Mouse (Mus musculus): ENCODE measurements around the gene Tfam.

Tfam gene

DNA sequence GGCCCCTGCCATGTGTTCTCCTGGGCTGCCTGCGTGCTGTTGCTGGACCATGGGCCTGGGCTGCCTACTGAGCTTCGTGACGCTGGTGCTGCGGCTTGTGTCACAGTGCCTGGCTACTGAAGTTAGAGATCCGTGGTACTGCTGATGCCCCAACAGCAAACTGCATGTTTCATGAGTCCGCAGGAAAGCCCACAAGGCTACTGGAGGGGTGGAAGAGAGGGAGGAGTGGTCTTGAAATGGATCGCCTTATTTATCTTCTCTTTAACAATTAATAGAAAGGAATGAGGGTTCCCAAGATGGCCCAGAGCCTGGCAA lies at the start of gene Tfam:
TSS of gene Tfam (minus strand) at position 41 of the 315 bp plus-strand sequence.
- DNase-seq = no peak

DNA sequence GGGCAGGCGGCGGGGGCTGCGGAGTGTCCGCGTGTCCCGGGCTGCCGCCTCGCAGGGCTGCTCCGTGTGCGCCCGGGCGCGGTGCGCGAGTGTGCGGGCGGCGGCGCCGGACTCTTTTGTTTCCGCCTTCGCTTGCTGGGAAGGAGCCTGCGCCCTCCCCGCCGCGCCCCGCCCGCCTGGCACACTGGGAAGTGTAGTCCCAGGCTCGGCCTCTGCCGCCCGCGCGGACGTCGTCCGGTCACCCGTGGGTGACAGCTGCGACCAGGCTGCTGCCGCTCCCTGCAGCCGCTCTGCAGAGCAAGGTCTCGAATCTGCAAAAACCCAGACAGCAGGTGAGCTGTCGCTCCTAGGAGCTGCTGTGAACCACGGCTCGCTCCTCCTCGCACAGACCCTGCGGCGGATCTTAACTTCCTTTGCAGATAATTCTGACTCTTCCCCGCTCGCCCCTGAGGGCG lies 47.1 kb upstream of the Tfam start, which contains the start of gene Ube2d1:
TSS of gene Ube2d1 (minus strand) at position 137 of the 455 bp plus-strand sequence.
- peak; percentile 89 for DNase-seq

- no peak for DNase-seq
Measured at GRCm38 (mm10) chr10:71284511-71285125, 46.5 kb upstream of the Tfam start.

DNA sequence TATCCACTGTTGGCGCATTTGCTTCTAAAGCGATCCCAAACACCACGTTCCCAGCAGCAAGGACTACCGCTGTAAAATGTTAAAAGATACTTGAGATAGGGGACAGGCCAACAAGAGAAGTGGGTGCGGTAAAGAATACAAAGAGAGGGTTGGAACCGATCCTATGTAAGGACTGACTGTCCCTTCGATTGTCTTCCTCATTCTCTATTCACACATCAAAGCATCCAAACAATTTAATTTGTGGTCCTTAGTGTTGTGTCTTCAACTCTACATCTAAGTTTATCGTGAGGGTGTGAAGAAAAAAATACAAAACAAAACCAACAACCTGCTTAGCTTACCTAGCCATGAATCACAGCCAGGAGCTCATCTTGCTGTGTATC lies 46.0 kb upstream of the Tfam start:
- no peak for DNase-seq

DNA sequence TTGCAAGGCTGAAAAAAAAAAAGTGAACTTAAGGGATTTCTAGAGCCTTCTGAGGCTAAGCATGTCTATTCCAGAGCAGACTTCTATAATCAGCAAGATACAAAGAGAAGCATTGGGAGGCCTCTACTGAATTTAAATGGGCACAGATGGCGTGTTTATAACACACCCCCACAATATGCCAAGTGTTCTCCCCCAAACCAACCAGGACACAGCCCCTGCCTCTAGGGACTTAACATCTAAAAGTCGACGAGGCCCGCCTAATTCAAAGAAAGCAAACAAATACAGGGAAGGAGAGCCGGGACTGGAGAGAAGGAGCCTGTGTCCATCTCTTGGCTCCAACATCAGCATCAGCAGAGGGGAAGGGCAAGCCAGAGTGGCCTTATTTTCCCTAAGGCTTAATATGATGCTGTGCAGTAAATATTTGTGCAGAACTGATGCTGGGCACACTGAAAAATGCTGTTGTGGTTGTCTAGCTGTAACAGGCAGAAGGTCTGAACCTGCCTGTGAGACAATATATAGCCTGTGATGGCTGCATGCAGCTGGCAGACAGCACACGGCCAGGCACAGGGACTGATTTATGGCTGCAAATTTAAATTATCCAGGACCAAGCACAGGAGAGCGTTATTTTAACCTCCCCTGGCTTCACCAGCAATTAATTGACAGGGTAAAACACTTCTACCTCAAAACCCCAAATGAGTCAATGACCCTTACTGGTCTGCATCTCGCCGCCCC lies 35.1 kb upstream of the Tfam start:
- no peak for DNase-seq

- no peak for DNase-seq
Measured at GRCm38 (mm10) chr10:71267973-71268372, 29.9 kb upstream of the Tfam start.

DNA sequence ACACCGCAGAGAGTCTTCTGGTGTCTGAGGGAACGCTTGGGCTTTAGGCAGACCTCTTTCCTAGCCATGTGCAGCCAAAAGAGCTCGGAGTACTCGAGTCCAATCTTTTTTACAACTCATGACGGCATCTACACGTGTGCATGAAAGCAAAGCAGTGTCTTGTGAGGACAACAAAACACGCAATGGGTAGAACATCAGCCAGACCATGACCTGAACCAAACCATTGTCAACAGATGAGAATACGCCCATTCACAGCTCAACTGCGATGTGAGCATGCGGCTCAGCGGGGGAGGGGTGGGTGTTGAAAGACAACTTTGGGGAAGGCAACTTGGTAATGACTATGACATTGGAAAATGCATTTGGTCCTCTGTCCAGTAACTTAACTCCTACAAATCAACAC lies 29.4 kb upstream of the Tfam start:
- no peak for DNase-seq

GRCm38 (mm10) chr10:71265067-71265466 lies 27.0 kb upstream of the Tfam start:
- no peak for DNase-seq

DNA sequence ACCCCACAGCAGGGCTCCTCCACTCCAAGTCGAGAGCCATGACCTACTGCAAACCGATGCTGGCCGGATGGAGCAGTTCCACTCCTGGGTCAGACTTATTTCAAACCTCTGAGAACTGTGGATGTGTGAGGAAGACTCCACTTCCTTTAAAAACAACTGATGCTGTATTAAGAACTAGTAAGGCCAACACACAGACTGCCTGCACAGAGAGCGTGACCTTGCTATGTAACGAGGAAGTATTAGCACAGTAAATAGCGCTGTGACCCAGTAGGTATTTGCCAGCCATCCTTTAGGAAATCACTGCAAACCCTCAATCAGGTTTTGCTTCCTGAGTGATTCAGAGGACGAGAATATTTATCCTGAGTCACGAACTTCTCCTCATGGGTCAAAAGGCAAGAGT lies 23.6 kb upstream of the Tfam start:
- DNase-seq = no peak

DNA sequence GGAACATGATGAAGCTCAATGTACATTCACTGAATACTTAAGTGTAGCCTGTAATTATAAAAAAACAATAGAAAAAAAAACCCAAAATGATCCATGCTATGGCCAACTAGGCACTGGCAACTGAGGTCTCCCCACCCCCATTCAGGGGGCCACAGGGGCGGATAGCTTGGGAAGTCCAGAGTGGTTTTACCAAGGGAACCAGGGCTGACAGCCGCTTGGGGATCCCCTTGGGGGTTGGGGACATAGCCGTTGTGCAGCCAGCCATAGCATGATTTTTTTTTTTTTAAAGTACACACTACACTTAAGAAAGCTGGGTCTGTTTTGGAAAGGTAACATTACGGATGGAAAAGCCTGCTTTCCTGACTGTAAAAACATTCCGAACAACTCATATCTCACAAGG lies 20.9 kb upstream of the Tfam start:
- DNase-seq = no peak

DNA sequence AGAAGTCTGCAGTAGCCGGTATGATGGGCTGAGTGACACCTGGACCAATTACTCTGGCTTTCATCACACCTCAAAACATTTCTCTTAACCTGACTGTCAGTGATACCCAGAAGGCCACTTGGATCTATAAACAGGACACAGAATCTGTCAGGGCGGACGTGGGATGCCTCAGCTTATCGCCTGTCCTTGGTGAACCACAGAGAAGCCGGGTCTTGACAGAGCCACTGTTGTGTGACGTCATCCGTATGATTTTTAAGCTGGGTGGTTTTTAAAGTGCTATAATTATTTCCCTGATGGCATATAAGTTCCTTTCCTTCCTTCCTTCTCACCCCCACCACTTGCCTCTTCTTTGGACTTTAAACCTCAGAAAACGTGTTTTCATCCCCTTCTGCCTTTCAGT lies 20.4 kb upstream of the Tfam start:
- no peak for DNase-seq

DNA sequence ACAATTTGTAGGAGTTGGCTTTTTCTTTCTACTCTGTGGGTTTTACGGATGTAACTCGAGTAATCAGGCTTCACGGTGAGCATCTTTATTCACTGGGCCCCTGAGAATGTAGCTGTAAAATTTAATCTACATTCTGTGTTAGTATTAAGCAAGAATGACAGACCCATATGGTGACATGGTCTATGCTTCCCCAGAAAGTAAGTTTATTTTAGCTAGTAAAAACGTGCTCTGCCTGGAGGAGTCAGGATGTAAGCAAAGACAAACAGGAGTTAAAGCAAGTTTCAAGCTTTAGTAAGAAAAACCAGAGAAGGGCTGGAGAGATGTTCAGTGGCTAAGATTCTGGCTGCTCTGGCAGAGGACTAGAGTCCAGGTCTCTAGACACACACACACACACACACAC lies 15.1 kb upstream of the Tfam start:
- no peak for DNase-seq

DNA sequence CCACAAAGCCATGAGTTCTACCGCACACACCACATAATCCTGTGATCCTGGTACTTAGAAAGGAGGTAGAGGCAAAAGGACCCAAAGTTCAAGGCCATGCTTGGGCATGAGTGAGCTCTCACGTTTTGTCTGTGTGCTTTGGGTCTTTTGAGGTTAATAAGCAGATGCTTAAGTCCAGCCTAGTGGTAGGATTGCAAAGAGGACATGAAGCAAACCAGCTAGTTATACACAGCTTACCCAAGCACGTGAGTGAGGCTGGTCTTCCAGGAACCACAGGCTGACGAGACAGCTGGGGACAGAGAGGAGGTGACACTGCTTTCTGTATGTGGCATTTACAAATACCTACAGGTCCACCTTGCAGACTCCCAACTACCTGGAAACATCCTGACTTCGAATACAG lies 14.3 kb upstream of the Tfam start:
- DNase-seq = no peak

DNA sequence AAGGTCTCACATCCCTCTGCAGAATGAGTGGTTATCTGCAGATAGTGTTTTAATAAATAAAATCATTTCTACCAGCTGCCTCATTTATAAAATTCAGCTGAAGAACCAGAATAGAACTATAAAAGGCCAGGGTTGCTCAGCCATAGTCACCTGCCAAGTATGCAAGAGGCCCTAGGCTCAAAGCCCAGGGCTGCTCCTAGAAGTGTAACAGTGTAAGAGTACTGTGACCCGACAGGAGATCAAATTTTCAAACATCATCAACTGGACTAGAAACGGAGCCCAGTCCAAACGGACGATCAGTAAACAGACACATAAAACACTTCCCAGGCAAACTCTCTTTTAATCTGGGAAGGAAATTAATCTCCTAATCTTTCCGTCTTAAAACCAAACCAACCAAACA lies 13.8 kb upstream of the Tfam start:
- DNase-seq = no peak

DNA sequence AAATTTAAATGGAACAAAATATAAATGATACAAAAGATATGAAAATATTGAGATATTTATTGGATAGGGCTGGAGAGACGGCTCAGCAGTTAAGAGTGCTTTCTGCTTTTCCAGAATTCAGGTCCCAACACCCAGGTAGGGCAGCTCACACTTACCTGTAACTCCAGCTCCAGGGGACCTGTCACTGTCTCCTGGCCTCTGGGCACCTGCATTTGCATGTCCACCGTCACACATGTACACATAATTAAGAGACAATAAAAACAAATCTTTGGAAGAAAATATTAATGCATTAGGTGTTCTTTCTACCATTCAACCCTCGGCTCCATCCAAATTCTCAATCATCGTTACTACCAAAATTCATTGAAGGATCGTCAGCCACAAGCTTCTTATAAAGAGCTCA lies 13.2 kb upstream of the Tfam start:
- no peak for DNase-seq

DNA sequence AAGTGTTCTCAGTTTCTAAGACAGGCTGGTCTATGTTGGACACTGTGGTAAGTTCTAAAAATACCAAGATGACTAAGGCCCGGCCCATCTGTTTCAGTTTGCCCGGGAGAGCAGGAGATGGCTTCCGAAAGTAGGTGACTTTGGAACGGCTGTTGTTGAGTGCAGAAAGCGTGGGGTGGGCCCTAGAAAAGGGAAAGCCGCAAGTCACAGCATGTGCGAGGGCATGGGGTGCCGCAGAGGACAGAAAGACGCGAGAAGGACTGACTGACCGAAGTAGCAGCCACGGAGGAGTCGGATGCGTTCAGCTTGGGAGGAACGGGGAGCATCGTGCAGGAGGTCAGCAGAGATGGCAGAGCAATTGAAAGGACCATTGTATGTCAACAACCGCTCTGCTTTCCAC lies 12.4 kb upstream of the Tfam start:
- no peak for DNase-seq

GRCm38 (mm10) chr10:71249086-71249880 lies 11.2 kb upstream of the Tfam start:
- no peak for DNase-seq

DNA sequence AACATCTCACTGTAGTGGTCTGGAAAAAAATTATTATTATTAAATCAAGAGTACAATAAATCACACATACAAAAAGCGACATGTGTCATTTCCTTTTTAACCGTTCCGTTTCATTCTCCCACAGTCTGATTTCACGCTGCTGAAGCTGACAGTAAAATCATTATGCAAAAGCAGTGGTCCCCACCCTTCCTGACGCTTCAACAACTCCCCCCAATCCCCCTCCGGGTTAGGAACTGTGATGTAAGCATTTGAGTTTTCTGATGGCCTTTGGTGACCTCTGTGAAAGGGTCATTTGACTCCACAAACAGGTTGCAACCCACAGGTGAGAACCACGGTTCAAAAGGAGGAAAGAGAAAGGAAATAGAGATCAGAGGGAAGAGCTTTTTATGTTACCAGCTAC lies 8.9 kb upstream of the Tfam start:
- DNase-seq = peak in 1 of 2 experiments; percentile 7

GRCm38 (mm10) chr10:71239479-71240120 lies 1.5 kb upstream of the Tfam start:
- DNase-seq = peak in 1 of 2 experiments; percentile 8

DNA sequence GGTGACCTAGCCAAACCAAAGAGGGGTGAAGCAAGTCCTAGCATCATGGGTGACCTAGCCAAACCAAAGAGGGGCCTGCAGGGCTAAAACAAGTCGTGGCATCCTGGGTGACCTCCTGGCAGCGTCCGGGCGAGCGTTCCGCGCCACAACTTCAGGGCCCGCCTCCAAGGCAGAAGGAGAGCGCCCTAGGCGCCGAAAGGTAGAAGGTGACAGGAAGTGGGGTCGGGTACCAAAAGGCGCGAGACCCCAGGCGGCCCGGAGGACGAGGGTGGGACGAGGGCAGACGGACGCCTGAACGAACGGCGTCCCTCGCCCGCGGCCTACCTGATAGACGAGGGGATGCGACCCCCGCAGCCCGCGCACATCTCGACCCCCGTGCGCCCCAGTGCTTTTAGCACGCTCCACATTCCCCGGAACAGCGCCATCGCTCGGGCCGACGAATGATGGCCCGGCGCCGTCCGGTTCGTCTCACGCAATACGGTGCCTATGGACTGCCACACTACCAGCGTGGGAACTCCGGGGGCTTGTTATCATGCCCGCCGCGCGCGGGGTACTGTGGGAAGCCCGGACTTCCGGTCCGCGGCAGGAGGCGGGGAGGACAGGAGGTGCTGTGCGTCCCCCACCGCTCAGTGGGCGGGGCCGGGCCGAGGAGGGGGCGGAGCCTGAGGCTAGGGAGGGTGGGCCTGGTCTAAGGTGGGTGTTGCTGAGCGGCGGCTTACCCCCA lies 402 bp downstream of the Tfam start:
- peak; percentile 97 for DNase-seq

DNA sequence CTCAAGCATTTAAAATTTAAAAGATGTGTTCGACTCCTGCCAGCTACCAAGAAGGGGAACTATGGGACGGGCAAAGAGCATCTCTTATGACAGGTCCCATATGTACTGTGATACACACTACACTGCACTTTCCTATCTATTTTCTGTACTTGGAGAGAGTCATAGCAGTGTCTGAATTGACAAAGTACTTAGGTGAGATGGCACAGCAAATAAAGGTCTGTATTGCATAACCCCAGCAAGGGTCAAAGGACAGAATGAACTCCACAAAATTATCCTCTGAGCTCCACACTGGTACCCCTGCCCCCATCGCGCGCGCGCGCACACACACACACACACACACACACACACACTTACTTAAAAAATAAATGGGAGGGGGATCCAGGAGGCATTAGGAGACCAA lies 4.0 kb downstream of the Tfam start:
- DNase-seq = no peak

DNA sequence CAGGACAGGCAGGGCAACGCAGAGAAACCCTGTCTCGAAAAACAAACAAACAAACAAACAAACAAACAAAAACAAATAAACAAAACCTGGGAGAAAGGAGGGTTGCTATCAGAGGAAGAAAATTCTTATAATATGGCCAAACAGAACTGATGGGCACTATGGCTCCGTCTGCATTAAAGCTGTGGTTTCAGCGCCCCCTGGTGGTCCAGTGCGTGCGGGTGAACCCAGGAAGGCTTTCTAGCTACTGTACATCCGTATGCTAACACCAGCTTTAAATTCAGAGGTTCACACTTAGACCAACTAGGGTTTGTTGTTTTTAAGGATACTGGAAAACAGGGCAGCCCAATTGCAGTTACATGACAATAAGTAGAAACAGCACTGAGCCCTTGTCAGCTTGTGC lies 12.2 kb downstream of the Tfam start:
- DNase-seq = peak; percentile 64 to 83

DNA sequence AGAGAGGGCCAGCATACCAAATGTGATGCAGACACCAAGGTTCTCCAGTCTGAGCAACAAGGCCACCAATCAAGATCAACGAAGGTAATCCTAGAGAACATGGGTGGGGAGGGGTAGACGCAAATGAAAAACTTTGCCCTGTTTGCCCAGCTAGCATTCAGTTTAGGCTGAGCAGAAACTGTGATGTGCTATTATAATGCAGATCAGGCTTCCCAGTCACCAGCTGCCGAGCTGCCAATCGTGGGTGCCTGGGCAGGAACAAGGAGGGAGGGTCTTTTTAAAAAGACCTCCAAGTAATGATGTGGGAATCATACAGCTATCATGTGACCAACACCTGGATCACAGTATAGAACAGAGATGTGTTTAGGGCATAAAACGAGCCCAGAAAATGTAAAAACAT lies 15.0 kb downstream of the Tfam start:
- no peak for DNase-seq
